Mouse (Mus musculus) right cerebral cortex, adult 18-20 months (tissue): ENCODE measurements around the gene Tspyl3.
A peak's percentile ranks its signal among the peaks of the same experiment; 100 is the strongest.
"Not testable (repeated sequence)": the region's sequence is repeated elsewhere in the genome, so short reads cannot be mapped to it uniquely, and the experiment has no call there.

ENCODE experiments used
- DNase-seq: peaks from one replicate; pipeline ENCODE4 v3.0.0; 2022; ENCODE audit warnings: mixed read lengths

Gene Tspyl3

GRCm38 (mm10) chr2:153224946-153225594 is at the start of gene Tspyl3:
Gene Tspyl3, minus strand, starts transcription at chr2:153225441.
- DNase-seq = peak; percentile 52

- no peak for DNase-seq
Observed at GRCm38 (mm10) chr2:153274919-153275247, 49.6 kb upstream of the Tspyl3 start.

- not testable (repeated sequence) for DNase-seq
Observed at GRCm38 (mm10) chr2:153274200-153274918, 49.1 kb upstream of the Tspyl3 start.

- DNase-seq = not testable (repeated sequence)
Observed at GRCm38 (mm10) chr2:153270231-153270915, 45.1 kb upstream of the Tspyl3 start.

GRCm38 (mm10) chr2:153267331-153267730 is 42.1 kb upstream of the Tspyl3 start:
- no peak for DNase-seq

GRCm38 (mm10) chr2:153263053-153263452 is 37.8 kb upstream of the Tspyl3 start:
- DNase-seq = no peak

GRCm38 (mm10) chr2:153259864-153260674 is 34.8 kb upstream of the Tspyl3 start:
- no peak for DNase-seq

- DNase-seq = no peak
Observed at GRCm38 (mm10) chr2:153259030-153259863, 34.0 kb upstream of the Tspyl3 start.

GRCm38 (mm10) chr2:153256604-153257003 is 31.4 kb upstream of the Tspyl3 start:
- no peak for DNase-seq

GRCm38 (mm10) chr2:153249751-153250150 is 24.5 kb upstream of the Tspyl3 start:
- DNase-seq = no peak

- no peak for DNase-seq
Observed at GRCm38 (mm10) chr2:153242156-153242555, 16.9 kb upstream of the Tspyl3 start.

- DNase-seq = peak; percentile 93
Observed at GRCm38 (mm10) chr2:153241250-153242014, 16.2 kb upstream of the Tspyl3 start, which contains the start of the genes Plagl2 and Pofut1. Gene Plagl2, minus strand, starts transcription at chr2:153241426. Gene Pofut1, plus strand, starts transcription at chr2:153241533.

GRCm38 (mm10) chr2:153240701-153241235 is 15.5 kb upstream of the Tspyl3 start:
- no peak for DNase-seq

- no peak for DNase-seq
Observed at GRCm38 (mm10) chr2:153239860-153240480, 14.7 kb upstream of the Tspyl3 start.

GRCm38 (mm10) chr2:153239021-153239859 is 14.0 kb upstream of the Tspyl3 start:
- DNase-seq = no peak

GRCm38 (mm10) chr2:153238406-153238805 is 13.2 kb upstream of the Tspyl3 start:
- DNase-seq = no peak

GRCm38 (mm10) chr2:153237891-153238290 is 12.7 kb upstream of the Tspyl3 start:
- DNase-seq = no peak

- no peak for DNase-seq
Observed at GRCm38 (mm10) chr2:153237193-153237592, 12.0 kb upstream of the Tspyl3 start.

GRCm38 (mm10) chr2:153228523-153228922 is 3.3 kb upstream of the Tspyl3 start:
- DNase-seq = no peak
